Mouse (Mus musculus) forelimb bud, embryonic 11.5 days (tissue): Measurements from ENCODE around the gene Muc1.
A peak's percentile ranks its signal among the peaks of the same experiment; 100 is the strongest.

Experiments
- DNase-seq: peaks from one replicate; pipeline ENCODE4 v3.0.0-alpha.2; 2012; ENCODE audit warnings: low read depth, low spot score

The Muc1 gene

GRCm38 (mm10) chr3:89270051-89270755, 41.3 kb downstream of the Muc1 start, which contains the start of gene Slc50a1:
Slc50a1 (minus strand) TSS chr3:89270570.
- DNase-seq, result no peak

- no peak for DNase-seq
Observed at GRCm38 (mm10) chr3:89270891-89271290, 42.0 kb downstream of the Muc1 start.

GRCm38 (mm10) chr3:89271760-89272159, 42.9 kb downstream of the Muc1 start:
- no peak for DNase-seq

GRCm38 (mm10) chr3:89276061-89276460, 47.2 kb downstream of the Muc1 start:
- DNase-seq, result no peak

GRCm38 (mm10) chr3:89277281-89278021, 48.6 kb downstream of the Muc1 start:
- DNase-seq, result no peak

- DNase-seq, result no peak
Observed at GRCm38 (mm10) chr3:89278107-89278506, 49.2 kb downstream of the Muc1 start.

GRCm38 (mm10) chr3:89278643-89279042, 49.8 kb downstream of the Muc1 start:
- DNase-seq, result no peak

GRCm38 (mm10) chr3:89279153-89279890, 50.5 kb downstream of the Muc1 start:
- DNase-seq, result peak; percentile 76

- DNase-seq, result no peak
Observed at GRCm38 (mm10) chr3:89280050-89280605, 51.3 kb downstream of the Muc1 start.

GRCm38 (mm10) chr3:89280606-89281511, 52.0 kb downstream of the Muc1 start, which contains the start of gene Efna1:
Efna1 (minus strand) TSS chr3:89281142.
- no peak for DNase-seq

GRCm38 (mm10) chr3:89281579-89282290, 52.9 kb downstream of the Muc1 start:
- DNase-seq, result peak; percentile 80

GRCm38 (mm10) chr3:89282291-89282643, 53.4 kb downstream of the Muc1 start:
- no peak for DNase-seq
